Mouse (Mus musculus): ENCODE results near the gene Fut7. TPM values are rescaled to one million over a fixed set of nuclear protein-coding genes. Genes with fewer than 3 reads are reported as not detected.
A peak's percentile ranks its signal among the peaks of the same experiment; 100 is the strongest.
"Not testable (repeated sequence)": the region's sequence is repeated elsewhere in the genome, so short reads cannot be mapped to it uniquely, and the experiment has no call there.

Gene Fut7
- polyA plus RNA-seq, 1 experiment from 2014 or later: 1.3 TPM

- no peak overlapping the region for H3K4me3 ChIP-seq (ENCODE audit: inconsistent target)
- WGBS (ENCODE audit: missing documents): 3% methylated on average over 13 of the region's 13 CpGs
These were observed 20.6 kb upstream of the Fut7 start for GRCm38 (mm10) chr2:25402377-25402971.

GRCm38 (mm10) chr2:25402972-25403601 is 20.0 kb upstream of the Fut7 start:
- H3K27ac ChIP-seq: no peak overlapping the region
- no peaks in the 10 kb centered on the region for H3K79me2 ChIP-seq (ENCODE audit: inconsistent target)
- H3K36me3 ChIP-seq (ENCODE audit: inconsistent target): no peaks in the 10 kb centered on the region
- 8% methylated on average over 49 of the region's 54 CpGs for WGBS (ENCODE audit: missing documents)
- H3K4me3 ChIP-seq (ENCODE audit: inconsistent target): no peak overlapping the region

More at GRCm38 (mm10) chr2:25402377-25402971, 20.6 kb upstream of the Fut7 start:
- no peak overlapping the region for H3K27ac ChIP-seq
- H3K36me3 ChIP-seq (ENCODE audit: inconsistent target): no peaks in the 10 kb centered on the region
- H3K79me2 ChIP-seq (ENCODE audit: inconsistent target): no peaks in the 10 kb centered on the region

- no peak overlapping the region for H3K27ac ChIP-seq
- H3K79me2 ChIP-seq (ENCODE audit: inconsistent target): no peaks in the 10 kb centered on the region
- H3K4me3 ChIP-seq (ENCODE audit: inconsistent target): no peak overlapping the region
- WGBS (ENCODE audit: missing documents): 76% methylated on average over 4 of the region's 4 CpGs
- H3K36me3 ChIP-seq (ENCODE audit: inconsistent target): no peaks in the 10 kb centered on the region
These were observed 19.1 kb upstream of the Fut7 start for GRCm38 (mm10) chr2:25403994-25404393.

- no peaks in the 10 kb centered on the region for H3K36me3 ChIP-seq (ENCODE audit: inconsistent target)
- no peak overlapping the region for H3K4me3 ChIP-seq (ENCODE audit: inconsistent target)
- H3K27ac ChIP-seq: no peak overlapping the region
- WGBS (ENCODE audit: missing documents): 89% methylated on average over 7 of the region's 10 CpGs
- H3K79me2 ChIP-seq (ENCODE audit: inconsistent target): no peaks in the 10 kb centered on the region
These were observed 14.2 kb upstream of the Fut7 start for GRCm38 (mm10) chr2:25408908-25409307.

- H3K27ac ChIP-seq; H3K36me3 ChIP-seq (ENCODE audit: inconsistent target); H3K4me3 ChIP-seq (ENCODE audit: inconsistent target); H3K79me2 ChIP-seq (ENCODE audit: inconsistent target): not testable (repeated sequence)
These were observed 9.6 kb upstream of the Fut7 start for GRCm38 (mm10) chr2:25413436-25413835.

- no peaks in the 10 kb centered on the region for H3K36me3 ChIP-seq (ENCODE audit: inconsistent target)
- H3K4me3 ChIP-seq (ENCODE audit: inconsistent target): no peak overlapping the region
- H3K27ac ChIP-seq: no peak overlapping the region
- 58% methylated on average over 3 of the region's 3 CpGs for WGBS (ENCODE audit: missing documents)
- no peaks in the 10 kb centered on the region for H3K79me2 ChIP-seq (ENCODE audit: inconsistent target)
These were observed 5.6 kb upstream of the Fut7 start for GRCm38 (mm10) chr2:25417426-25417825.

GRCm38 (mm10) chr2:25421896-25422295 is 1.2 kb upstream of the Fut7 start:
- WGBS (ENCODE audit: missing documents): 33% methylated on average over 3 of the region's 3 CpGs
- no peaks in the 10 kb centered on the region; the same call in 1 of the 2 replicates for H3K79me2 ChIP-seq (ENCODE audit: inconsistent target)
- H3K4me3 ChIP-seq (ENCODE audit: inconsistent target): no peak overlapping the region
- H3K27ac ChIP-seq: peak overlapping the region; percentile 83; the same call in 1 of the 2 replicates
- no peaks in the 10 kb centered on the region for H3K36me3 ChIP-seq (ENCODE audit: inconsistent target)

- no peak overlapping the region for H3K4me3 ChIP-seq (ENCODE audit: inconsistent target)
- 44% methylated on average over 1 of the region's 1 CpGs for WGBS (ENCODE audit: missing documents)
These were observed 559 bp downstream of the Fut7 start for GRCm38 (mm10) chr2:25423626-25424025.

GRCm38 (mm10) chr2:25425481-25425880 is 2.4 kb downstream of the Fut7 start:
- no peak overlapping the region for H3K27ac ChIP-seq
- H3K4me3 ChIP-seq (ENCODE audit: inconsistent target): no peak overlapping the region
- 79% methylated on average over 26 of the region's 27 CpGs for WGBS (ENCODE audit: missing documents)
- H3K36me3 ChIP-seq (ENCODE audit: inconsistent target): no peaks in the 10 kb centered on the region
- H3K79me2 ChIP-seq (ENCODE audit: inconsistent target): no peaks in the 10 kb centered on the region; the same call in 1 of the 2 replicates

More at GRCm38 (mm10) chr2:25423626-25424025, 559 bp downstream of the Fut7 start:
- Histone ChIP-seq H3K27ac (peak overlapping the region; percentile 83), H3K36me3 (ENCODE audit: inconsistent target) (no peaks in the 10 kb centered on the region), H3K79me2 (ENCODE audit: inconsistent target) (no peaks in the 10 kb centered on the region; the same call in 1 of the 2 replicates)

GRCm38 (mm10) chr2:25426721-25427191 is 3.7 kb downstream of the Fut7 start:
- Histone ChIP-seq H3K36me3 (ENCODE audit: inconsistent target) (no peaks in the 10 kb centered on the region), H3K27ac (peak overlapping the region; percentile 19), H3K4me3 (ENCODE audit: inconsistent target) (no peak overlapping the region), H3K79me2 (ENCODE audit: inconsistent target) (no peaks in the 10 kb centered on the region; the same call in 1 of the 2 replicates)
- WGBS (ENCODE audit: missing documents): 10% methylated on average over 5 of the region's 5 CpGs

GRCm38 (mm10) chr2:25427256-25427655 is 4.2 kb downstream of the Fut7 start:
- Histone ChIP-seq H3K4me3 (ENCODE audit: inconsistent target) (no peak overlapping the region), H3K27ac (no peak overlapping the region), H3K79me2 (ENCODE audit: inconsistent target) (no peaks in the 10 kb centered on the region; the same call in 1 of the 2 replicates), H3K36me3 (ENCODE audit: inconsistent target) (no peaks in the 10 kb centered on the region)
- WGBS (ENCODE audit: missing documents): 94% methylated on average over 5 of the region's 5 CpGs

- Histone ChIP-seq H3K4me3 (ENCODE audit: inconsistent target) (peak within 1 kb of the TSS; percentile 16; the same call in 1 of the 2 replicates), H3K36me3 (ENCODE audit: inconsistent target) (no peaks in the 10 kb centered on the region), H3K27ac (no peak within 1 kb of the TSS), H3K79me2 (ENCODE audit: inconsistent target) (no peaks in the 10 kb centered on the region; the same call in 1 of the 2 replicates)
- WGBS (ENCODE audit: missing documents): under 1% methylated on average over 79 of the region's 89 CpGs
These were observed 5.6 kb downstream of the Fut7 start, which contains the start of gene Abca2 for GRCm38 (mm10) chr2:25428442-25429236. TSS of gene Abca2 (plus strand) at chr2:25428703.

- H3K79me2 ChIP-seq (ENCODE audit: inconsistent target): no peaks in the 10 kb centered on the region; the same call in 1 of the 2 replicates
- no peaks in the 10 kb centered on the region for H3K36me3 ChIP-seq (ENCODE audit: inconsistent target)
- H3K4me3 ChIP-seq (ENCODE audit: inconsistent target): no peak overlapping the region
- no peak overlapping the region for H3K27ac ChIP-seq
- 79% methylated on average over 5 of the region's 5 CpGs for WGBS (ENCODE audit: missing documents)
These were observed 6.5 kb downstream of the Fut7 start for GRCm38 (mm10) chr2:25429435-25430180.

Data from macrophage (primary cell).